Mouse (Mus musculus): ENCODE measurements around the gene Mtss1l.

GRCm38 (mm10) chr8:110703460-110704061 is 17.7 kb upstream of the Mtss1l start:
- TF ChIP-seq POLR2A (IDR thresholded peaks at IDR 0.05; ENCODE audit: low read depth, low read length) (no peak), CTCF (conservative IDR thresholded peaks at IDR 0.05 in 1 of 2, IDR thresholded peaks at IDR 0.05 in 1 of 2; ENCODE audit: low read depth in 2 of 2, low read length in 2 of 2) (no peak), MYC (IDR thresholded peaks at IDR 0.05; ENCODE audit: low read depth, low read length) (no peak)

Data from CH12.LX (cell line).